Mouse (Mus musculus) limb, embryonic 11.5 days (tissue): Measurements from ENCODE around the gene Dapk2. TPM values are rescaled to one million over a fixed set of nuclear protein-coding genes. Genes with fewer than 3 reads are reported as not detected.
A peak's percentile ranks its signal among the peaks of the same experiment; 100 is the strongest.

ENCODE experiments used
- ATAC-seq: fragments of 200-750 bp; cut with Nextera tagmentation; 2 replicates; pipeline ENCODE4 v1.8.0; 2017; ENCODE audit warnings: low read depth; ENCODE audit not compliant: insufficient number of reproducible peaks, low FRiP score, low TSS enrichment
- DNase-seq: peaks from one replicate; pipeline ENCODE4 v3.0.0-alpha.2; 2015; ENCODE audit warnings: low spot score
- H3K27ac ChIP-seq: fragments of 300-500 bp; sonication (generic); replicated peaks from 2 replicates; pipeline ENCODE4 v1.5.1; 2014; ENCODE audit warnings: low read depth, mild to moderate bottlenecking, low read length
- H3K27me3 ChIP-seq: fragments of 300-500 bp; sonication (generic); 2 replicates; pipeline ENCODE4 v1.6.1; 2014; ENCODE audit warnings: mild to moderate bottlenecking, low read length, mixed read lengths; ENCODE audit not compliant: control insufficient read depth, insufficient read depth
- H3K36me3 ChIP-seq: fragments of 300-500 bp; sonication (generic); 2 replicates; pipeline ENCODE4 v1.6.1; 2014; ENCODE audit warnings: mild to moderate bottlenecking, low read length, moderate library complexity, mixed read lengths; ENCODE audit not compliant: control insufficient read depth, insufficient read depth
- H3K4me1 ChIP-seq: fragments of 300-500 bp; sonication (generic); 2 replicates; pipeline ENCODE4 v1.6.1; 2014; ENCODE audit warnings: low read length, mixed read lengths; ENCODE audit not compliant: control insufficient read depth, insufficient read depth
- H3K4me2 ChIP-seq: fragments of 300-500 bp; sonication (generic); 2 replicates; pipeline ENCODE4 v1.6.1; 2014; ENCODE audit warnings: low read depth, mild to moderate bottlenecking, moderate library complexity; ENCODE audit not compliant: severe bottlenecking
- H3K4me3 ChIP-seq: fragments of 300-500 bp; sonication (generic); 2 replicates; pipeline ENCODE4 v1.5.1; 2014; ENCODE audit warnings: low read depth, low read length
- H3K9ac ChIP-seq: fragments of 300-500 bp; sonication (generic); 2 replicates; pipeline ENCODE4 v1.6.1; 2014; ENCODE audit warnings: mild to moderate bottlenecking, low read length
- H3K9me3 ChIP-seq: fragments of 300-500 bp; sonication (generic); 2 replicates; pipeline ENCODE4 v1.6.1; 2016; ENCODE audit warnings: low read length; ENCODE audit not compliant: control insufficient read depth
- WGBS: fragments of 180-500 bp; shearing (Covaris S2); extraction: QIAGEN DNeasy Blood & Tissue Kit; methylation state at CpG from one replicate; pipeline ENCODE4 v1.1.7; 2014; 5-methylcytosine and 5-hydroxymethylcytosine counted together
- polyA plus RNA-seq: library from polyadenylated mRNA; unstranded; fragments of >200 nt; fragmentation: Nextera tagmentation; extraction: Ambion mirVana; gene quantifications from 2 replicates; pipeline ENCODE4 v1.2.1, GENCODE M21; 2014

Gene Dapk2
- polyA plus RNA-seq, 1 experiment from 2014 or later: 4.0 TPM

DNA sequence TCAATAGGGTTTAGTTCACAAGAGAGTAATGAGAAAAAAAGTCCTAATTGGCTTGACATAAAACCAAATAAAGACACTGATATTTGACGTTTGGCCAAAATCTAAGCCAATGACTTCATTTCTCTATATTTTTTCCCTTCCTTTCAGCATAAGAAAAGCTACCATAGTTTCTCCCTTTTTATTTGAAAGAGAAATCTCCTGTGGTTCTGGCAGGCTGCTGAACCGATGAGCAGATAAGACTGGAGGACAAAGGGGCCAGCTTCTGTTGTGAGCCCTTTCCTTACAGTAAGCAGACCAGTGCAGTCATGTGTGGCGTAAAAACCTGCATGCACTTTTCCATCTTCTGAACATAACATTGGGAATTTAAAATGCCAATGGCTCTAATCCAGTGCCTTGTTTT lies 37.1 kb upstream of the Dapk2 start:
- Histone ChIP-seq H3K9me3 (no peaks in the 10 kb centered on the region), H3K27ac (no peak overlapping the region), H3K27me3 (no peaks in the 10 kb centered on the region), H3K4me3 (no peak overlapping the region), H3K9ac (no peak overlapping the region), H3K4me2 (no peak overlapping the region), H3K36me3 (no peaks in the 10 kb centered on the region), H3K4me1 (no peaks in the 10 kb centered on the region)
- WGBS: 89% methylated on average over 3 of the region's 3 CpGs
- ATAC-seq: no peak
- DNase-seq: no peak

GRCm38 (mm10) chr9:66121421-66121820 lies 36.6 kb upstream of the Dapk2 start:
- Histone ChIP-seq H3K4me1 (no peaks in the 10 kb centered on the region), H3K4me3 (no peak overlapping the region), H3K27me3 (no peaks in the 10 kb centered on the region), H3K9me3 (no peaks in the 10 kb centered on the region), H3K27ac (no peak overlapping the region), H3K4me2 (no peak overlapping the region), H3K36me3 (no peaks in the 10 kb centered on the region), H3K9ac (no peak overlapping the region)
- no peak for ATAC-seq
- DNase-seq: no peak

- peaks cover 3% of the 10 kb centered on the region; the same call in 1 of the 2 replicates for H3K4me1 ChIP-seq
- DNase-seq: no peak
- no peaks in the 10 kb centered on the region for H3K9me3 ChIP-seq
- H3K27ac ChIP-seq: no peak overlapping the region
- H3K9ac ChIP-seq: 0 out of 2 replicates have a peak overlapping the region, but pooled peaks have one; percentile 64
- peak overlapping the region; percentile 74 for H3K4me3 ChIP-seq
- no peaks in the 10 kb centered on the region for H3K36me3 ChIP-seq
- WGBS: 12% methylated on average over 5 of the region's 5 CpGs
- no peak for ATAC-seq
- H3K4me2 ChIP-seq: peak overlapping the region; percentile 44
- no peaks in the 10 kb centered on the region for H3K27me3 ChIP-seq
These were observed 34.4 kb upstream of the Dapk2 start for GRCm38 (mm10) chr9:66123648-66124047.

DNA sequence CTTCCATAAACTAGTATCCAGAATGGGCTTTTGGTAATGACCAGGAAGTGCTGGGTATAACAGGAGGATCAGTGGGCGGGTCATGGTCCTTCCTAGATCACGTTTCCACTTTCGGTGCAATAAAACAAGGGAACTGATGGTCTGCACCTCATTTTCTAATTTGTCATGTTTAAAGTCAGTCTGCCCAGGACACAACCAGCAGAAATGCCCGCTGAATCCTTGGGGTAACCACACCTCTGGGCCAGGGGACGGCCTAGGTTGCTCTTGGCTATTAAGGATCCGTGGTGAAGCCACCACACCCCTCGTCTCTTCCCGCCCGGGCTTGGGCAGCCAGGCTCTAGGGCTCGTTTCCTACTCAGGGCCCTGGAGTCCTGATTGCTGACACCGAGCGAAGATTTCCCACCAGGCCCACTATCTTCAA lies 33.9 kb upstream of the Dapk2 start:
- Histone ChIP-seq H3K9ac (peak overlapping the region; percentile 64), H3K4me2 (peak overlapping the region; percentile 44), H3K4me1 (peaks cover 3% of the 10 kb centered on the region; the same call in 1 of the 2 replicates), H3K27ac (peak overlapping the region; percentile 70), H3K27me3 (no peaks in the 10 kb centered on the region), H3K4me3 (peak overlapping the region; percentile 74), H3K9me3 (no peaks in the 10 kb centered on the region), H3K36me3 (no peaks in the 10 kb centered on the region)
- DNase-seq: peak; percentile 58
- under 1% methylated on average over 12 of the region's 12 CpGs for WGBS
- ATAC-seq: peak; percentile 11; the same call in 1 of the 2 replicates

DNA sequence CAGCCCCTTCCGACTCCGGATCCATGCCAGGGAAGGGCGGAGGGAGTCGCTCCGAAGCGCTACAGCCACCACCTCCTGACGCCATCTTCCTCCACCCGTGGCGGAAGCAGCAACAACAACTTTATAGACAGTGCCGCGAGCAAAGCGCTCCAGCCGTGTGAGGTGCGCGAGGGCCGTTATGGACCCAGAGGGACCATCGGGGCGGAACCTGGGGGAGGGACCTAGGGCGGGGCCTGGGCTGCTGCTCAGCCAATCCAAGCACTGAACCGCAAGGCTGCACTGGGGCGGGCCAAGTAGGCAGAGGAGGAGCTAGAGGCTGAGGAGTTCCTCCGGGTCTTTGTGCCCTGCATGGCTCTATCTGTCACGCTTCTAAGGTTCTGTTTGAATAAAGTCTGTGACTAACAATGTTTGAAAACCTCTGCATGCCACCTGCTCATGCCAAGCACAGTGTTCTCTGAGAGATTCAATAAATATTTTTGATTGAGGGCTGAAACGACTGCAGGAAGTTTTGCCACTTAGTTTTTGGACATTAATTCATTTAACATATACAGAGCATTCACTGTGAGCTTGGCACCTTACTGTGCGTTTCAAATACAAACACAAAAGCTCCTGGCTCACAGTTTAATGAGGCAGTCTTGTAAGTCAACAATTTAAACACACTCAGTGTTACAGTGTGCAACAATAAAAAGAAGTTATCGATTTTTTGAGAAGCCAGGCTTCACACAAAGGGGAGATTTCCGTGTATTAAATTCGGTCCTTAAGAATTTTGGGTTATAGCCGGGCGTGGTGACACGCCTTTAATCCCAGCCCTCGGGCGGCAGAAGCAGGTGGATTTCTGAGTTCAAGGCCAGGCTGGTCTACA lies 33.1 kb upstream of the Dapk2 start:
- peak; percentile 99 for DNase-seq
- Histone ChIP-seq H3K4me1 (peaks cover 3% of the 10 kb centered on the region; the same call in 1 of the 2 replicates), H3K36me3 (no peaks in the 10 kb centered on the region)

GRCm38 (mm10) chr9:66125543-66126455 lies 32.2 kb upstream of the Dapk2 start:
- Histone ChIP-seq H3K4me1 (peaks cover 3% of the 10 kb centered on the region; the same call in 1 of the 2 replicates), H3K27ac (no peak overlapping the region; the same call in 1 of the 2 replicates), H3K4me2 (peak overlapping the region; percentile 48), H3K27me3 (no peaks in the 10 kb centered on the region), H3K36me3 (no peaks in the 10 kb centered on the region), H3K9me3 (no peaks in the 10 kb centered on the region), H3K4me3 (peak overlapping the region; percentile 58), H3K9ac (peak overlapping the region; percentile 55)
- 60% methylated on average over 12 of the region's 12 CpGs for WGBS
- ATAC-seq (no peak), DNase-seq (no peak)

More for the DNA sequence above, 33.1 kb upstream of the Dapk2 start:
- no peaks in the 10 kb centered on the region for H3K27me3 ChIP-seq
- H3K4me2 ChIP-seq: peak overlapping the region; percentile 44; the same call in 1 of the 2 replicates
- peak overlapping the region; percentile 74 for H3K4me3 ChIP-seq
- WGBS: 19% methylated on average over 33 of the region's 33 CpGs
- peak; percentile 95 for ATAC-seq
- H3K9ac ChIP-seq: peak overlapping the region; percentile 64
- peak overlapping the region; percentile 70 for H3K27ac ChIP-seq
- no peaks in the 10 kb centered on the region for H3K9me3 ChIP-seq

- no peaks in the 10 kb centered on the region for H3K9me3 ChIP-seq
- peak; percentile 93 for DNase-seq
- peaks cover 3% of the 10 kb centered on the region; the same call in 1 of the 2 replicates for H3K4me1 ChIP-seq
- H3K4me3 ChIP-seq: peak within 1 kb of the TSS; percentile 58
- H3K9ac ChIP-seq: peak within 1 kb of the TSS; percentile 71
- H3K27ac ChIP-seq: peak within 1 kb of the TSS; percentile 36
- no peaks in the 10 kb centered on the region for H3K36me3 ChIP-seq
- 1% methylated on average over 34 of the region's 34 CpGs for WGBS
- peak; percentile 69 for ATAC-seq
- peak within 1 kb of the TSS; percentile 74 for H3K4me2 ChIP-seq
- H3K27me3 ChIP-seq: no peaks in the 10 kb centered on the region
These were observed 31.4 kb upstream of the Dapk2 start, which contains the start of the genes Snx1 and Ciao2a for GRCm38 (mm10) chr9:66126456-66127192. Gene Snx1, minus strand, starts transcription at chr9:66126587. Gene Ciao2a, plus strand, starts transcription at chr9:66126611.
